Mouse (Mus musculus) heart, adult 8-10 months (tissue): Measurements from ENCODE around the gene Tnfaip3. TPM values are rescaled to one million over a fixed set of nuclear protein-coding genes. Genes with fewer than 3 reads are reported as not detected.

ENCODE experiments used
- DNase-seq: peaks from one replicate; pipeline ENCODE4 v3.0.0; 2022; ENCODE audit warnings: low spot score
- total RNA-seq, 4 experiments: library from RNA; stranded (reverse); gene quantifications; 2 replicates each; pipeline ENCODE4 v1.2.4; 2022

Tnfaip3 gene
- total RNA-seq, result 1 to 10 TPM; 1.7 to 3.8 (median 2.3) TPM

- DNase-seq, result peak; percentile 97
These were observed at the start of gene Tnfaip3 for GRCm38 (mm10) chr10:19015257-19015862. Gene Tnfaip3, minus strand, starts transcription at chr10:19015657.

GRCm38 (mm10) chr10:19064651-19065601 is 49.5 kb upstream of the Tnfaip3 start:
- DNase-seq, result no peak

DNA sequence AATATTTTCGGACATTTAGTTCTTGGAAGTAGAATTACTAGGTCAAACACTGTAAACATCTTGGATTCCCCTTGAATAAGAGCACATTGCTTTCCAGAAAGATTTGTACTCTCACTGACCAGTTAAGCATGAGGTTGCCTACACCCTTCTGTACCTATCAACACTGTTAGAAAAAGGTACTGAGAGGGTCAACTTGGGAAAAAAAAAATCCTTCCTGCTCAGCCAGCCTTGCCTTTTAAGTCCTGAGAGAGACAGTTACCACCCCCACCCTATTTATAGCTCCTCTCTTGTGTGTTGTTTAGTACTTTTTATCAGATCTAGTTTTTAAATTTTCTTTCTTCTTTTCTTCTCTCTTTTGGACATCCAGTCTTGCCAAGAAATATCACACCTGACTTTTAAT is 48.2 kb upstream of the Tnfaip3 start:
- DNase-seq, result no peak

DNA sequence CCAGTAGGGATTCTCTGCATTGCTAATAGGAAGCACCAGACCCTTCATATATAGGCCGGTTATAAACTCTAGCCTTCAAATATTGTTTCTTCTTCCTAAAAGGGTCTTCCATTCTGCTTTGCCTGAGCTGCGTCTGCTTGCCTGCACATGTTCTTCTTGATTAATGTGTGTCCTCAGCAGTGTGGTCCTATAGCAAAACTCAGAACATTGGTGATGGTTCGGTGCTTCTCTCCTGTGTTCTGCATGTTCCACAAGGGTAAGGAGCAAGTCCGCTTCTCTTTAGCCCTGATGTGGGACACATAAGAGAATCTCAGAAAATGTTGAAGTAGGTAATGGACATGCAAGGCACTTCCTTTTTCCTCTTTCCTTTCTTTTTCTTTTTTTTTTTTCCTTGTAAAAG is 47.8 kb upstream of the Tnfaip3 start:
- DNase-seq, result no peak

DNA sequence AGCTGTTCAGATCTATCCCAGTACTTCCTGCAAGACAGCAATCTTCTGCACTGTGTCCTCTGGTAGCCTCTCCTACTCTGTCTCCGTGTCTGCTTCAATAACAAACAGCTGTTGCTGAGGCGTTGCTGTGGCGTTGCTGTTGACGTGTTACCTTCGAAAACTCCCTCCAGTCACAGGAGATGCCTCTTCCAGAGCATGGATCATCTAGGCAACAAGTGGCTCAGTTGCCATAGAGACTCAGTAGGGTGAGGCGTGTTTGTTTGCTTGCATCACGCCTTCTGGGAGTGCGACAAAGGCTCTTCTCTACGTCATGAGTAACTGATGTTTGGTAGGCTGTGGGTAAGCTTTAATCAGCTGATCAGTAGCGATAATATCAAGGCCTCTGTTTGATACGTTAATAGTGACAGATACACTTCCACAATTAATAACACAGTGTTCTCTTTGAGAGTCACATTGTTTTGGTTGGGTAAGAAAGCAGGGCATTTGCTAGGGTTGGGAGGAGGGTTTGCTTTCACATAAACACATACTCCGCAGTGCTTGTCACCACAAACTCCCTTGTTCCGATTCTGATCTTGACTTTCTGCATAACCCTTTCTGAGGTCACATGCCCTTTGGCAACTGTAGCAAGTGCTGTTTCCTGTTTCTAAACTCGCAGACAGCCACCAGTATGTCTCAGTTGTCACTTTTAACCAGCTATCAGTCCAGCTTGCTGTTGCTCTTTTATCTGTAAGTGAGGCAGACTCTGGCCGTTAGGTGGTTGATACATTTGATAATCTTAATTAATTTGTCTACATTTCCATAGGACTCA is 46.8 kb upstream of the Tnfaip3 start:
- DNase-seq, result peak; percentile 51

DNA sequence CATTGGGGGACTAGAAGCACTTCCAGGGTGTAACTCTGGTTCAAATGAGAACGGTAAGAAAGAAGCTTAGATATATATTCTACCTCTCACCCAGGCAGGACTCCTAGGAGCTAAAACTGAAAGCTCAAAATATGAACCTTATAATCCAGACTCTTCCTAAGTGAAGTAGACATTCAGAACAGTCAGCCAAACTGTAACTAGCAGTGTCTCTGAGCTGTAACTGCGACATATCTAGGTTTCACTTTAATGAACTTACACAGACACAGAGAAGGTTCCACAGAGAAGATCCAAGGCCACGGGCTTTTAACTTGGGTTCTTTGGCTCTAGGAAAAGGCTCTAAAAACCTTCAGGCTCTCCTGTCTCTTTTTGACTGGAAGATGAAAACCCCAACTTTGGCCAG is 45.7 kb upstream of the Tnfaip3 start:
- DNase-seq, result no peak

DNA sequence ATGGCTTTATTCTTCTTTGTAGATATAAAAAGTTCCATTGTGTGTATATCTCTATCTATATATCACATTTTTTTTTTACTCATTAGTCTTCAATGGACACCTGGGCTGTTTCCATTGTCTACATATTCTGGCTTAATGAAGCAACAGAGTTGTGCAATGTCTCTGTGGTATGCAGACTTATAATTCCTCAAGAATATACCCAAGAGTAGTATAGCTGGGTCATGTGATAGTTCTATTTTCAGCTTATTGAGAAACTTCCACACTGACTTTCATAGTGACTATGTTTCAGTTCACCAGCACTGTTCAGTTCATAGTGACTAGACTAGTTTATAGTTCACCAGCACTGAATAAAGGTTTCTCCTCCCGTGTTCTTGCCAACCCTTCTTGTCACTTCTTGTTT is 38.1 kb upstream of the Tnfaip3 start:
- DNase-seq, result no peak

- DNase-seq, result no peak
These were observed 30.5 kb upstream of the Tnfaip3 start for GRCm38 (mm10) chr10:19045986-19046385.

GRCm38 (mm10) chr10:19044765-19045516 is 29.5 kb upstream of the Tnfaip3 start:
- DNase-seq, result no peak

GRCm38 (mm10) chr10:19043529-19044262 is 28.2 kb upstream of the Tnfaip3 start:
- DNase-seq, result peak; percentile 31

- no peak for DNase-seq
These were observed 24.7 kb upstream of the Tnfaip3 start for GRCm38 (mm10) chr10:19040147-19040546.

DNA sequence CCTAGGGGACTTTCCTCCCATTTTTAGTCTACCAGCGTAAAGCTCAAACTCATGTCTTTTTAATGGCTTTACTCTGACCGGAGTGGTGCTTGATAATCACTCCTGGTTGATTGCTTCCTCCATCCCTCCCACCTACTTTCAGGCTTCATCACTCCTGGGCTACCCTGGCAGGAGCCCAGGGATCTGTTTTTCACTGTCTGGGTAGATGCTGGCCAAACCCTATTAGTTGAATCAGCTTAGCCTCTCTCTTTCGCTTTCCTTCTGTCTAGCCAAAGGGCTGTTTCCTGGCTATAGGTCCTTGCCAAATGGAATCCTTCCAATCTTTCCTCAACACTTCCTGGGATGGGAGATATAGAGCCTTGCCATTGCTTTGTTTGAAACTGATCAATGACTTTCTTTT is 19.3 kb upstream of the Tnfaip3 start:
- DNase-seq, result peak; percentile 21

- peak; percentile 21 for DNase-seq
These were observed 18.2 kb upstream of the Tnfaip3 start for GRCm38 (mm10) chr10:19033696-19034095.

DNA sequence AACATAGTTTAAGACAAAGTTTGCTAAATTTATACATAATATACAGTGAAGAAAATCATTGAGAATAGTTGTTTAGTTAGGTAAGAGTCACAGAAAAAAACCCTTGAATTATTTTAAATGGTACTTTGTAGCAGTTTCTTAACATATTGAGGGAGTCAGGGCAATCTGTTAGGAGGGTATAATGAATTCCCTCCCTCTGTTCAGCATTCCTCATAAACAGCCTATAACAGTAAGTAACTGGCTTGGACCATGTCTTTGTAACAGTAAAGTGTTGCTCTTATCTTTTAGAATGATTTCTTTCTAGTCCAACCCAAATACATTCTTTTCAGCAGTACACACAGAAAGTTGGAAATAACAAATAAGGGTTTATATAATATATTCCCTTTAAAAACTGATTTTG is 16.4 kb upstream of the Tnfaip3 start:
- no peak for DNase-seq

DNA sequence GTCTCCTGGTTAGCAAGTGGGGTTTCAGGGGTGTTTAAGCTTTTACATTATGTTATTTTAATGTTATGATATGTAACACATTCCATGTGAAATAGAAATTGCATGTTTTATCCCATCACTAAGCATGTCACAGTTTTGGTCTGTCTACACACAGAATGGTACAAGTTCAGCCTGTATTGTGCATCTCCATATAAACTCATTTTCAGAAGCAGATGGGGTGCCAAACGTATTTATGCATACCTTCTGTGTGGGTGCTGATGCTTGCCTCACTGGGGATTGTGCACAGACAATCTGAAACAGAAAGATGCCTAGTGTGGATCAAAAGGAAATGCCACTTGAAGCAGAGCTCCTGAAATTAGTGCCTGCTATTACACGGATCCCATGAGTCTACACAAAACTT is 15.2 kb upstream of the Tnfaip3 start:
- DNase-seq, result no peak

GRCm38 (mm10) chr10:19026710-19027109 is 11.3 kb upstream of the Tnfaip3 start:
- no peak for DNase-seq

- DNase-seq, result no peak
These were observed 8.9 kb upstream of the Tnfaip3 start for GRCm38 (mm10) chr10:19024353-19024752.

- DNase-seq, result no peak
These were observed 8.3 kb upstream of the Tnfaip3 start for GRCm38 (mm10) chr10:19023622-19024326.

DNA sequence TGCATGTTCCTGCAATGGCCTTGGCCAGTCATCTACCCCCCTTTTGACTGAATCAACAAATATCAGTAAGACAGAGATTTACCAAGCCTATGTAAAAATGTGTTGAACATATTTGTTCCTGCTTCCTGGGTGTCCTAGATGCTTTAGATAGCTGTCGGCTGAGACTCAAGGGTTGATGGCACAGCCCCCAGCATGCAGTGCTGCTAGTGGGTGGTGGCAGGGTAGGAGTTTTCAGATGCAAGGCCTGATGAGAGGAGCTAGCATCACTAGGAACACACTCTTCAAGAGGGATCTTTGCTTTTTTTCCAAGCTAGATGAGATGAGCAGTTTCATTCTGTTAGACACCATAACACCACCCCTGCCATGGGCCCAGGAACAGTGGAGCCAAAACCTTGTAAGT is 6.8 kb upstream of the Tnfaip3 start:
- DNase-seq, result no peak

- no peak for DNase-seq
These were observed 1.5 kb upstream of the Tnfaip3 start for GRCm38 (mm10) chr10:19016823-19017471.
